Mouse (Mus musculus): ENCODE measurements around the gene Acmsd. TPM values are rescaled to one million over a fixed set of nuclear protein-coding genes. Genes with fewer than 3 reads are reported as not detected.

The Acmsd gene
- polyA plus RNA-seq, 1 experiment, result 0.43 TPM

DNA sequence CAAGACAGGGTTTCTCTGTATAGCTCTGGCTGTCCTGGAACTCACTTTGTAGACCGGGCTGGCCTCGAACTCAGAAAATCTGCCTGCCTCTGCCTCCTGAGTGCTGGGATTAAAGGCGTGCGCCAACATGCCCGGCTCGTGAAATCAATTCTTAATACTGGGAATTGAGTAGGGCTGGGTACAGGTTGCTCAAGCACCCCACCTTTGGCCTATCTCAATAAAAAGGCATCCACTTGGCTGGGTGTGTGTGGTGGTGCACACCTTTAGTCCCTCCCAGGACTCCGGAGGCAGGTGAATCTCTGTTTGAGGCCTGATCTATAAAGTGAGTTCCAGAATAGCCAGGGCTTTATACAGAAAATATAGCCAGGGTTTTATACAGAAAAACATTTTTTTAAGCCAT lies 79.5 kb downstream of the Acmsd start:
- H3K4me3 ChIP-seq (ENCODE audit: extremely low read depth, insufficient read depth, insufficient read length), result no peak overlapping the region
- no peaks in the 10 kb centered on the region for H3K27me3 ChIP-seq (ENCODE audit: control insufficient read depth, insufficient read depth, low read length)
- WGBS, result 94% methylated on average over 7 of the region's 7 CpGs
- no peaks in the 10 kb centered on the region; the same call in 1 of the 2 replicates for H3K4me1 ChIP-seq (ENCODE audit: control insufficient read depth, insufficient read depth, insufficient read length)
- no peak for TF ChIP-seq POLR2A (IDR thresholded peaks at IDR 0.05; ENCODE audit: low read depth, low read length)
- TF ChIP-seq CTCF (IDR thresholded peaks at IDR 0.05; ENCODE audit: extremely low read depth, insufficient read depth, insufficient read length, insufficient replicate concordance), result no peak
- H3K36me3 ChIP-seq (ENCODE audit: control insufficient read depth, insufficient read depth, low read length), result peaks cover 11% of the 10 kb centered on the region
- DNase-seq (ENCODE audit: low read depth in 1 of 2, low spot score in 2 of 2), result no peak
- no peak overlapping the region for H3K27ac ChIP-seq (ENCODE audit: insufficient read depth, low read length)

DNA sequence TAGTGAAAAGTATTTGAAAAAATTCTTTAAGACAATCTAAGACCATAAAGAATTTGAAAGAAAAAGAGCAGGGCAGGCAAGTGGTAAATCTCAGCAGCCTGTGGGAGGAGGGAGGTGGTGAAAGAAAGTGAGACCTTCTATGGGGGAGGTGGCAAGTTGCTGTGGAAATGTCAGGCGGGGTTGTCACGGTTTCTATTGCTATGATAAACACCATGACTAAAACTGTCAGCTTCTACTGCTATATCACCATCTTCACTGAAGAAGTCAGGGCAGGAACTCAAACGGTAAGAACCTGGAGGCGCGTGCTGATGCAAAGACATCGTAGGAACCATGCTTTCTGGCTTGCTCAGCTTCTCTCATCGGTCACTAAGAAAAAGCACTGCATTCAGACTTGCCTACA lies 83.7 kb downstream of the Acmsd start:
- H3K27me3 ChIP-seq (ENCODE audit: control insufficient read depth, insufficient read depth, low read length), result no peaks in the 10 kb centered on the region
- no peak for DNase-seq (ENCODE audit: low read depth in 1 of 2, low spot score in 2 of 2)
- TF ChIP-seq CTCF (IDR thresholded peaks at IDR 0.05; ENCODE audit: extremely low read depth, insufficient read depth, insufficient read length, insufficient replicate concordance) (no peak), POLR2A (IDR thresholded peaks at IDR 0.05; ENCODE audit: low read depth, low read length) (no peak)
- peaks cover 2% of the 10 kb centered on the region; the same call in 1 of the 2 replicates for H3K36me3 ChIP-seq (ENCODE audit: control insufficient read depth, insufficient read depth, low read length)
- H3K4me3 ChIP-seq (ENCODE audit: extremely low read depth, insufficient read depth, insufficient read length), result no peak overlapping the region
- H3K27ac ChIP-seq (ENCODE audit: insufficient read depth, low read length), result no peak overlapping the region
- WGBS, result 74% methylated on average over 7 of the region's 7 CpGs
- no peaks in the 10 kb centered on the region; the same call in 1 of the 2 replicates for H3K4me1 ChIP-seq (ENCODE audit: control insufficient read depth, insufficient read depth, insufficient read length)

DNA sequence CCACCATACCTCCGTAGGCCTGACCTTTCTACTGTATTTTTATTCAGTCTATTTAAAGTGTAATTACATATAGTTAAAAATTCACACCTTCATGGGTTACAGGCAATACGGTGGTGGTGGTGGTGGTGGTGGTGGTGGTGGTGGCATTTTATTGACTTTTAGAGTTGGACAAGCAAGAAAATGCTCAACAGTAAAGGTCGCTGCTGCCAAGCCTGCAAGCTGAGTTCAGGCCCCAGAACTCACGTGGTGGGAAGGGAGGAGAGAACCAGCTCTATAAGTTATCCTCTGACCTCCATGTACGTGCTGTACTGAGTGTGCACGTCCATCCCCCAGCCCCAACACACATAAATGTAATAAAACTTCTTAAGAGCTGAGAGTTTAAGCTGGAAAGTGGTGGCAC lies 87.2 kb downstream of the Acmsd start:
- Histone ChIP-seq H3K27ac (ENCODE audit: insufficient read depth, low read length) (no peak overlapping the region), H3K27me3 (ENCODE audit: control insufficient read depth, insufficient read depth, low read length) (no peaks in the 10 kb centered on the region), H3K4me3 (ENCODE audit: extremely low read depth, insufficient read depth, insufficient read length) (no peak overlapping the region), H3K4me1 (ENCODE audit: control insufficient read depth, insufficient read depth, insufficient read length) (no peaks in the 10 kb centered on the region; the same call in 1 of the 2 replicates), H3K36me3 (ENCODE audit: control insufficient read depth, insufficient read depth, low read length) (no peaks in the 10 kb centered on the region)
- 89% methylated on average over 6 of the region's 6 CpGs for WGBS
- TF ChIP-seq POLR2A (IDR thresholded peaks at IDR 0.05; ENCODE audit: low read depth, low read length), result no peak
- no peak for TF ChIP-seq CTCF (IDR thresholded peaks at IDR 0.05; ENCODE audit: extremely low read depth, insufficient read depth, insufficient read length, insufficient replicate concordance)
- no peak for DNase-seq (ENCODE audit: low read depth in 1 of 2, low spot score in 2 of 2)

Other genes with a start within 250 kb of the Acmsd start
- 10.6 and 17.5 TPM in 2 replicates for gene Tmem163, start 49.9 kb upstream of the Acmsd start, polyA plus RNA-seq (2012; rRNA removed)
- gene Ccnt2, start 44.8 kb downstream of the Acmsd start, polyA plus RNA-seq (2012; rRNA removed), result 18.7 and 19.5 TPM in 2 replicates
- gene Map3k19, start 125.6 kb downstream of the Acmsd start, polyA plus RNA-seq (2012; rRNA removed), result 1.2 and 2.1 TPM in 2 replicates
- gene Rab3gap1, start 139.4 kb downstream of the Acmsd start, polyA plus RNA-seq (2012; rRNA removed), result 17.7 and 19.8 TPM in 2 replicates